Mouse (Mus musculus): ENCODE data around the gene Ggcx. TPM values are rescaled to one million over a fixed set of nuclear protein-coding genes. Genes with fewer than 3 reads are reported as not detected.

Ggcx gene
- polyA plus RNA-seq, 1 experiment, result 7.6 TPM

- H3K4me1 ChIP-seq (ENCODE audit: control insufficient read depth, insufficient read depth, insufficient read length), result no peaks in the 10 kb centered on the region
- no peak overlapping the region for H3K4me3 ChIP-seq (ENCODE audit: extremely low read depth, insufficient read depth, insufficient read length)
- no peak overlapping the region for H3K27ac ChIP-seq (ENCODE audit: insufficient read depth, low read length)
- DNase-seq (ENCODE audit: low read depth in 1 of 2, low spot score in 2 of 2), result no peak
- H3K36me3 ChIP-seq (ENCODE audit: control insufficient read depth, insufficient read depth, low read length), result peaks cover 35% of the 10 kb centered on the region
- TF ChIP-seq POLR2A (IDR thresholded peaks at IDR 0.05; ENCODE audit: low read depth, low read length) (no peak), CTCF (IDR thresholded peaks at IDR 0.05; ENCODE audit: extremely low read depth, insufficient read depth, insufficient read length, insufficient replicate concordance) (no peak)
- H3K27me3 ChIP-seq (ENCODE audit: control insufficient read depth, insufficient read depth, low read length), result no peaks in the 10 kb centered on the region
- 89% methylated on average over 21 of the region's 21 CpGs for WGBS
Measured at GRCm38 (mm10) chr6:72429061-72429842, 15.1 kb downstream of the Ggcx start.

- Histone ChIP-seq H3K27ac (ENCODE audit: insufficient read depth, low read length) (no peak overlapping the region), H3K4me3 (ENCODE audit: extremely low read depth, insufficient read depth, insufficient read length) (no peak overlapping the region), H3K36me3 (ENCODE audit: control insufficient read depth, insufficient read depth, low read length) (peaks cover 37% of the 10 kb centered on the region), H3K4me1 (ENCODE audit: control insufficient read depth, insufficient read depth, insufficient read length) (no peaks in the 10 kb centered on the region), H3K27me3 (ENCODE audit: control insufficient read depth, insufficient read depth, low read length) (no peaks in the 10 kb centered on the region)
- 64% methylated on average over 5 of the region's 5 CpGs for WGBS
- TF ChIP-seq POLR2A (IDR thresholded peaks at IDR 0.05; ENCODE audit: low read depth, low read length) (no peak), CTCF (IDR thresholded peaks at IDR 0.05; ENCODE audit: extremely low read depth, insufficient read depth, insufficient read length, insufficient replicate concordance) (no peak)
- DNase-seq (ENCODE audit: low read depth in 1 of 2, low spot score in 2 of 2), result no peak
Measured at GRCm38 (mm10) chr6:72430989-72431921, 17.1 kb downstream of the Ggcx start.

- no peak for DNase-seq (ENCODE audit: low read depth in 1 of 2, low spot score in 2 of 2)
- H3K4me1 ChIP-seq (ENCODE audit: control insufficient read depth, insufficient read depth, insufficient read length), result no peaks in the 10 kb centered on the region
- H3K4me3 ChIP-seq (ENCODE audit: extremely low read depth, insufficient read depth, insufficient read length), result no peak overlapping the region
- H3K27ac ChIP-seq (ENCODE audit: insufficient read depth, low read length), result no peak overlapping the region
- TF ChIP-seq POLR2A (IDR thresholded peaks at IDR 0.05; ENCODE audit: low read depth, low read length), result no peak
- TF ChIP-seq CTCF (IDR thresholded peaks at IDR 0.05; ENCODE audit: extremely low read depth, insufficient read depth, insufficient read length, insufficient replicate concordance), result no peak
- H3K27me3 ChIP-seq (ENCODE audit: control insufficient read depth, insufficient read depth, low read length), result no peaks in the 10 kb centered on the region
- H3K36me3 ChIP-seq (ENCODE audit: control insufficient read depth, insufficient read depth, low read length), result peaks cover 42% of the 10 kb centered on the region
- 96% methylated on average over 2 of the region's 2 CpGs for WGBS
Measured at GRCm38 (mm10) chr6:72432153-72432552, 18.0 kb downstream of the Ggcx start.

GRCm38 (mm10) chr6:72438226-72438625, 24.1 kb downstream of the Ggcx start:
- 2% methylated on average over 5 of the region's 5 CpGs for WGBS
- peak overlapping the region; percentile 99 for H3K4me3 ChIP-seq (ENCODE audit: extremely low read depth, insufficient read depth, insufficient read length)
- H3K27me3 ChIP-seq (ENCODE audit: control insufficient read depth, insufficient read depth, low read length), result no peaks in the 10 kb centered on the region
- TF ChIP-seq CTCF (IDR thresholded peaks at IDR 0.05; ENCODE audit: extremely low read depth, insufficient read depth, insufficient read length, insufficient replicate concordance) (no peak), POLR2A (IDR thresholded peaks at IDR 0.05; ENCODE audit: low read depth, low read length) (no peak)
- no peak for DNase-seq (ENCODE audit: low read depth in 1 of 2, low spot score in 2 of 2)
- peaks cover 26% of the 10 kb centered on the region for H3K36me3 ChIP-seq (ENCODE audit: control insufficient read depth, insufficient read depth, low read length)
- no peak overlapping the region for H3K27ac ChIP-seq (ENCODE audit: insufficient read depth, low read length)
- H3K4me1 ChIP-seq (ENCODE audit: control insufficient read depth, insufficient read depth, insufficient read length), result peaks cover 5% of the 10 kb centered on the region; the same call in 1 of the 2 replicates

- under 1% methylated on average over 56 of the region's 57 CpGs for WGBS
- TF ChIP-seq POLR2A (IDR thresholded peaks at IDR 0.05; ENCODE audit: low read depth, low read length) (no peak; the same call in 1 of the 2 replicates), CTCF (IDR thresholded peaks at IDR 0.05; ENCODE audit: extremely low read depth, insufficient read depth, insufficient read length, insufficient replicate concordance) (no peak)
- Histone ChIP-seq H3K27ac (ENCODE audit: insufficient read depth, low read length) (peak overlapping the region; percentile 100), H3K27me3 (ENCODE audit: control insufficient read depth, insufficient read depth, low read length) (no peaks in the 10 kb centered on the region), H3K36me3 (ENCODE audit: control insufficient read depth, insufficient read depth, low read length) (peaks cover 22% of the 10 kb centered on the region), H3K4me1 (ENCODE audit: control insufficient read depth, insufficient read depth, insufficient read length) (peaks cover 5% of the 10 kb centered on the region; the same call in 1 of the 2 replicates), H3K4me3 (ENCODE audit: extremely low read depth, insufficient read depth, insufficient read length) (peak overlapping the region; percentile 99)
- peak; percentile 72 to 89 for DNase-seq (ENCODE audit: low read depth in 1 of 2, low spot score in 2 of 2)
Measured at GRCm38 (mm10) chr6:72438862-72439354, 24.8 kb downstream of the Ggcx start.

- Histone ChIP-seq H3K27me3 (ENCODE audit: control insufficient read depth, insufficient read depth, low read length) (no peaks in the 10 kb centered on the region), H3K4me1 (ENCODE audit: control insufficient read depth, insufficient read depth, insufficient read length) (peaks cover 5% of the 10 kb centered on the region; the same call in 1 of the 2 replicates), H3K4me3 (ENCODE audit: extremely low read depth, insufficient read depth, insufficient read length) (peak within 1 kb of the TSS; percentile 99), H3K27ac (ENCODE audit: insufficient read depth, low read length) (peak within 1 kb of the TSS; percentile 100), H3K36me3 (ENCODE audit: control insufficient read depth, insufficient read depth, low read length) (peaks cover 19% of the 10 kb centered on the region)
- WGBS, result under 1% methylated on average over 77 of the region's 77 CpGs
- TF ChIP-seq CTCF (IDR thresholded peaks at IDR 0.05; ENCODE audit: extremely low read depth, insufficient read depth, insufficient read length, insufficient replicate concordance), result peak; percentile 65
- peak; percentile 99 for TF ChIP-seq POLR2A (IDR thresholded peaks at IDR 0.05; ENCODE audit: low read depth, low read length)
- peak; percentile 77 to 86 for DNase-seq (ENCODE audit: low read depth in 1 of 2, low spot score in 2 of 2)
Measured at GRCm38 (mm10) chr6:72439355-72440185, 25.5 kb downstream of the Ggcx start, which contains the start of gene Mat2a. Gene Mat2a (minus strand): TSS chr6:72439558.
